Mouse (Mus musculus) ZHBTc4 (cell line): ENCODE data around the gene Qprt.
A peak's percentile ranks its signal among the peaks of the same experiment; 100 is the strongest.

Experiments used
- DNase-seq: peaks from one replicate; pipeline ENCODE4 v3.0.0-alpha.2; 2011; ENCODE audit warnings: low read depth, low spot score

Qprt gene

GRCm38 (mm10) chr7:127121911-127122270, at the start of gene Qprt:
Gene Qprt, minus strand, starts transcription at chr7:127122226.
- peak; percentile 48 for DNase-seq

- no peak for DNase-seq
Measured at GRCm38 (mm10) chr7:127166501-127166900, 44.5 kb upstream of the Qprt start.

- DNase-seq, result no peak
Measured at GRCm38 (mm10) chr7:127165607-127166493, 43.8 kb upstream of the Qprt start.

GRCm38 (mm10) chr7:127164002-127164401, 42.0 kb upstream of the Qprt start:
- DNase-seq, result no peak

- DNase-seq, result no peak
Measured at GRCm38 (mm10) chr7:127162546-127162945, 40.5 kb upstream of the Qprt start.

GRCm38 (mm10) chr7:127157548-127157947, 35.5 kb upstream of the Qprt start:
- no peak for DNase-seq

GRCm38 (mm10) chr7:127153477-127153876, 31.5 kb upstream of the Qprt start:
- DNase-seq, result no peak

- no peak for DNase-seq
Measured at GRCm38 (mm10) chr7:127152464-127152863, 30.4 kb upstream of the Qprt start.

- no peak for DNase-seq
Measured at GRCm38 (mm10) chr7:127147901-127148300, 25.9 kb upstream of the Qprt start.

- DNase-seq, result no peak
Measured at GRCm38 (mm10) chr7:127146267-127146603, 24.2 kb upstream of the Qprt start.

- peak; percentile 52 for DNase-seq
Measured at GRCm38 (mm10) chr7:127145387-127146266, 23.6 kb upstream of the Qprt start.

GRCm38 (mm10) chr7:127144412-127144811, 22.4 kb upstream of the Qprt start:
- DNase-seq, result no peak

- no peak for DNase-seq
Measured at GRCm38 (mm10) chr7:127142666-127143065, 20.6 kb upstream of the Qprt start.

- DNase-seq, result no peak
Measured at GRCm38 (mm10) chr7:127142214-127142613, 20.2 kb upstream of the Qprt start.

- no peak for DNase-seq
Measured at GRCm38 (mm10) chr7:127140623-127141404, 18.8 kb upstream of the Qprt start.

GRCm38 (mm10) chr7:127139562-127139961, 17.5 kb upstream of the Qprt start:
- no peak for DNase-seq

GRCm38 (mm10) chr7:127139100-127139499, 17.1 kb upstream of the Qprt start:
- DNase-seq, result no peak

- no peak for DNase-seq
Measured at GRCm38 (mm10) chr7:127137262-127138017, 15.4 kb upstream of the Qprt start, which contains the start of gene Spn. Gene Spn, minus strand, starts transcription at chr7:127137823.

- no peak for DNase-seq
Measured at GRCm38 (mm10) chr7:127136181-127137071, 14.4 kb upstream of the Qprt start.
